Mouse (Mus musculus) heart, postnatal 36 days (tissue): ENCODE measurements around the gene Cyp2t4. TPM values are rescaled to one million over a fixed set of nuclear protein-coding genes. Genes with fewer than 3 reads are reported as not detected.

Experiments used
- DNase-seq, 2 experiments: peaks; one replicate each; pipeline ENCODE4 v3.0.0; 2021 to 2022
- intact Hi-C: fragments of 180-260 bp; cut with DNase I; formaldehyde crosslinking; loops from one replicate; pipeline ENCODE4 v1.15.1; 2025
- total RNA-seq, 2 experiments: library from RNA; stranded (reverse); gene quantifications; 2 replicates each; pipeline ENCODE4 v1.2.3; 2021

Cyp2t4 gene
- total RNA-seq: not detected

GRCm38 (mm10) chr7:27153205-27153764, at the start of gene Cyp2t4:
Gene Cyp2t4, plus strand, starts transcription at chr7:27153714.
- peak; percentile 48 to 56 for DNase-seq
- intact Hi-C loops: no loop called here

GRCm38 (mm10) chr7:27104882-27105281, 48.6 kb upstream of the Cyp2t4 start:
- no peak for DNase-seq
- intact Hi-C loops: no loop called here

GRCm38 (mm10) chr7:27110327-27110726, 43.2 kb upstream of the Cyp2t4 start:
- no peak for DNase-seq
- intact Hi-C loops: no loop called here

- DNase-seq: no peak
- intact Hi-C loops: no loop called here
These were observed 42.5 kb upstream of the Cyp2t4 start for GRCm38 (mm10) chr7:27111038-27111437.

- DNase-seq: no peak
- intact Hi-C loops: no loop called here
These were observed 41.5 kb upstream of the Cyp2t4 start for GRCm38 (mm10) chr7:27111987-27112386.

GRCm38 (mm10) chr7:27118033-27118511, 35.4 kb upstream of the Cyp2t4 start:
- intact Hi-C loops: no loop called here
- DNase-seq: peak in 1 of 2 experiments; percentile 14

- intact Hi-C loops: no loop called here
- DNase-seq: no peak
These were observed 33.8 kb upstream of the Cyp2t4 start, which contains the start of gene Cyp2f2 for GRCm38 (mm10) chr7:27119676-27120075. Gene Cyp2f2, plus strand, starts transcription at chr7:27119909.

- intact Hi-C loops: no loop called here
- DNase-seq: no peak
These were observed 29.1 kb upstream of the Cyp2t4 start for GRCm38 (mm10) chr7:27124305-27124832.

GRCm38 (mm10) chr7:27124969-27125368, 28.5 kb upstream of the Cyp2t4 start:
- intact Hi-C loops: loop anchor here (5.0 kb wide), 1 partner anchor 358 kb away; no protein-coding TSS in a partner anchor
- DNase-seq: no peak

GRCm38 (mm10) chr7:27128162-27128561, 25.4 kb upstream of the Cyp2t4 start:
- intact Hi-C loops: loop anchor here (5.0 kb wide), 1 partner anchor 361 kb away; no protein-coding TSS in a partner anchor
- DNase-seq: peak in 1 of 2 experiments; percentile 11

GRCm38 (mm10) chr7:27128946-27129345, 24.6 kb upstream of the Cyp2t4 start:
- DNase-seq: no peak
- intact Hi-C loops: loop anchor here (5.0 kb wide), 1 partner anchor 362 kb away; no protein-coding TSS in a partner anchor

- no peak for DNase-seq
- intact Hi-C loops: loop anchor here (5.0 kb wide), 1 partner anchor 363 kb away; no protein-coding TSS in a partner anchor
These were observed 23.7 kb upstream of the Cyp2t4 start for GRCm38 (mm10) chr7:27129811-27130210.

- intact Hi-C loops: no loop called here
- no peak for DNase-seq
These were observed 22.8 kb upstream of the Cyp2t4 start for GRCm38 (mm10) chr7:27130521-27131370.

- intact Hi-C loops: no loop called here
- no peak for DNase-seq
These were observed 22.1 kb upstream of the Cyp2t4 start for GRCm38 (mm10) chr7:27131387-27131786.

- DNase-seq: peak; percentile 61 to 66
- intact Hi-C loops: loop anchor here (2.0 kb wide), 2 partner anchors 144 to 152 kb away; no protein-coding TSS in a partner anchor
These were observed 20.9 kb upstream of the Cyp2t4 start for GRCm38 (mm10) chr7:27132588-27132987.

GRCm38 (mm10) chr7:27133156-27133555, 20.4 kb upstream of the Cyp2t4 start:
- DNase-seq: peak in 1 of 2 experiments; percentile 6
- intact Hi-C loops: loop anchor here (2.0 kb wide), 2 partner anchors 144 to 152 kb away; no protein-coding TSS in a partner anchor

GRCm38 (mm10) chr7:27133757-27134156, 19.8 kb upstream of the Cyp2t4 start:
- intact Hi-C loops: loop anchor here (2.0 kb wide), 2 partner anchors 143 to 151 kb away; no protein-coding TSS in a partner anchor
- DNase-seq: no peak

- DNase-seq: no peak
- intact Hi-C loops: no loop called here
These were observed 17.0 kb upstream of the Cyp2t4 start for GRCm38 (mm10) chr7:27136410-27136996.

- intact Hi-C loops: loop anchor here (5.0 kb wide), 1 partner anchor 121 kb away; no protein-coding TSS in a partner anchor
- DNase-seq: no peak
These were observed 2.5 kb downstream of the Cyp2t4 start for GRCm38 (mm10) chr7:27156005-27156404.

- no peak for DNase-seq
- intact Hi-C loops: loop anchor here (2.0 to 5.0 kb wide), 2 partner anchors 37 to 119 kb away; partner anchors contain the start of gene BC024978
These were observed 4.7 kb downstream of the Cyp2t4 start for GRCm38 (mm10) chr7:27158171-27158570.
